Mouse (Mus musculus): ENCODE data around the gene Palb2.

- TF ChIP-seq CTCF (IDR thresholded peaks at IDR 0.05; ENCODE audit: extremely low read depth, insufficient read depth, low read length), result peak; percentile 13; the same call in 1 of the 2 replicates
- TF ChIP-seq POLR2A (IDR thresholded peaks at IDR 0.05; ENCODE audit: extremely low read depth, insufficient read depth, low read length), result no peak
Observed at GRCm38 (mm10) chr7:122135070-122135469, 2.3 kb upstream of the Palb2 start.
